Mouse (Mus musculus) myocyte (in vitro differentiated cells): ENCODE results near the gene Uqcr10. TPM values are rescaled to one million over a fixed set of nuclear protein-coding genes. Genes with fewer than 3 reads are reported as not detected.
A peak's percentile ranks its signal among the peaks of the same experiment; 100 is the strongest.

ENCODE experiments used
- H3K27me3 ChIP-seq: one replicate; pipeline ENCODE4 v1.6.1; 2011; ENCODE audit not compliant: control insufficient read depth, insufficient read depth, insufficient read length
- H3K36me3 ChIP-seq: one replicate; pipeline ENCODE4 v1.6.1; 2011; ENCODE audit not compliant: control insufficient read depth, insufficient read depth
- H3K4me2 ChIP-seq: one replicate; pipeline ENCODE4 v1.6.1; 2011; ENCODE audit warnings: low read depth, control low read depth
- H3K4me3 ChIP-seq: one replicate; pipeline ENCODE4 v1.5.1; 2011; ENCODE audit warnings: mild to moderate bottlenecking, control low read depth, moderate library complexity
- H3K79me2 ChIP-seq: one replicate; pipeline ENCODE4 v1.6.1; 2011; ENCODE audit not compliant: control insufficient read depth, insufficient read depth
- H3ac ChIP-seq: one replicate; pipeline ENCODE4 v1.6.1; 2011; ENCODE audit not compliant: control insufficient read depth, insufficient read length
- CEBPB ChIP-seq: IDR thresholded peaks from 2 replicates; pipeline ENCODE4 v1.6.1; 2011; ENCODE audit warnings: mild to moderate bottlenecking, moderate library complexity; ENCODE audit not compliant: poor library complexity, insufficient read depth, severe bottlenecking
- E2F4 ChIP-seq: IDR thresholded peaks from one replicate; pipeline ENCODE4 v1.6.1; 2011; ENCODE audit warnings: mild to moderate bottlenecking, control low read depth, moderate library complexity; ENCODE audit not compliant: insufficient read depth
- MAX ChIP-seq: IDR thresholded peaks from one replicate; pipeline ENCODE4 v1.6.1; 2011; ENCODE audit warnings: low read depth, mild to moderate bottlenecking, control low read depth
- MYOD1 ChIP-seq, 3 experiments: IDR thresholded peaks; one replicate each; pipeline ENCODE4 v1.6.1; 2011; ENCODE audit warnings: control low read depth in 2 of 3, low read depth in 2 of 3, mild to moderate bottlenecking in 2 of 3, moderate library complexity in 1 of 3; ENCODE audit not compliant: insufficient read length in 2 of 3, control insufficient read depth in 1 of 3
- MYOG ChIP-seq, 3 experiments: IDR thresholded peaks; one replicate each; pipeline ENCODE4 v1.6.1; 2011; ENCODE audit warnings: control low read depth in 2 of 3, low read depth in 2 of 3, mild to moderate bottlenecking in 2 of 3; ENCODE audit not compliant: insufficient read length in 2 of 3, control insufficient read depth in 1 of 3, insufficient read depth in 1 of 3
- POLR2A ChIP-seq: IDR thresholded peaks from one replicate; pipeline ENCODE4 v1.6.1; 2011; ENCODE audit warnings: low read depth, mild to moderate bottlenecking, control low read depth, moderate library complexity; ENCODE audit not compliant: insufficient read length
- POLR2AphosphoS2 ChIP-seq: IDR thresholded peaks from one replicate; pipeline ENCODE4 v1.6.1; 2011; ENCODE audit warnings: low read depth, control low read depth; ENCODE audit not compliant: insufficient read length
- REST ChIP-seq: IDR thresholded peaks from one replicate; pipeline ENCODE4 v1.6.1; 2011; ENCODE audit warnings: mild to moderate bottlenecking, control low read depth, moderate library complexity; ENCODE audit not compliant: insufficient read depth, insufficient read length
- SRF ChIP-seq: IDR thresholded peaks from one replicate; pipeline ENCODE4 v1.6.1; 2011; ENCODE audit warnings: low read depth; ENCODE audit not compliant: control insufficient read depth, insufficient read length
- TCF12 ChIP-seq: IDR thresholded peaks from one replicate; pipeline ENCODE4 v1.6.1; 2011; ENCODE audit warnings: mild to moderate bottlenecking, control low read depth; ENCODE audit not compliant: poor library complexity, insufficient read depth, severe bottlenecking
- TCF3 ChIP-seq: IDR thresholded peaks from one replicate; pipeline ENCODE4 v1.6.1; 2011; ENCODE audit warnings: low read depth, control low read depth; ENCODE audit not compliant: insufficient read length
- USF1 ChIP-seq: IDR thresholded peaks from one replicate; pipeline ENCODE4 v1.6.1; 2011; ENCODE audit warnings: low read depth, mild to moderate bottlenecking, control low read depth, moderate library complexity
- polyA plus RNA-seq: library from polyadenylated mRNA; unstranded; fragments of >200 nt; fragmentation: generic; extraction: Trizol; gene quantifications from one replicate; pipeline ENCODE4 v1.2.1, GENCODE M21; 2012; ENCODE audit warnings: missing spikeins

Gene Uqcr10
- polyA plus RNA-seq, 1 experiment, result 1,278 TPM

DNA sequence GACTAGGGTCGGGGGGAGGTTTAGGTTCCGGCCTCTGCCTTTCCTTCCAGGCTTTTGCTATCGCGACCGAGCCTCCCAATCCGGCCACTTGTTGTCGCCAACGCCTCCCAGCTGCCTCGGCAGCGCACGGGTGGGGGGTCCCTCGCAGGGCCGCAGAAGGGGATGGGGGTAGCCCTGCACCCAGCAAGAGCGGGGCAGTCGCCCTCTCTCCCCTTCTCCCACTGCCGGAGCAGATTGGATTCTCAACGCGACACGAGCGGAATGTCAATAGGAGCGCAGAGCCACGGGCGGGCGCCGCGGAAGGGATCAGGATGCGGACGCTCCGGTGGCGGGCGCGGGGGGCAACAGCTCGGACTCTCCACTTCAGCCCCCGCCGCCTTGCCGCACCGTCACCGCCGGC is 41.8 kb upstream of the Uqcr10 start:
- Histone ChIP-seq H3K36me3 (no peaks in the 10 kb centered on the region), H3K27me3 (peaks cover 83% of the 10 kb centered on the region), H3K79me2 (no peaks in the 10 kb centered on the region), H3ac (no peak overlapping the region), H3K4me3 (no peak overlapping the region), H3K4me2 (no peak overlapping the region)
- no peak for TF ChIP-seq POLR2AphosphoS2
- TF ChIP-seq MAX, result no peak
- TF ChIP-seq TCF3, result no peak
- TF ChIP-seq CEBPB, result no peak
- no peak for TF ChIP-seq E2F4
- no peak for TF ChIP-seq TCF12
- TF ChIP-seq MYOG (IDR thresholded peaks at IDR 0.05; ENCODE audit: control insufficient read depth in 1 of 3, insufficient read depth in 1 of 3, insufficient read length in 2 of 3, low read depth in 2 of 3), result no peak
- no peak for TF ChIP-seq MYOD1 (IDR thresholded peaks at IDR 0.05; ENCODE audit: control insufficient read depth in 1 of 3, insufficient read length in 2 of 3, low read depth in 2 of 3)
- TF ChIP-seq POLR2A, result no peak
- no peak for TF ChIP-seq SRF
- TF ChIP-seq USF1, result no peak
- no peak for TF ChIP-seq REST

DNA sequence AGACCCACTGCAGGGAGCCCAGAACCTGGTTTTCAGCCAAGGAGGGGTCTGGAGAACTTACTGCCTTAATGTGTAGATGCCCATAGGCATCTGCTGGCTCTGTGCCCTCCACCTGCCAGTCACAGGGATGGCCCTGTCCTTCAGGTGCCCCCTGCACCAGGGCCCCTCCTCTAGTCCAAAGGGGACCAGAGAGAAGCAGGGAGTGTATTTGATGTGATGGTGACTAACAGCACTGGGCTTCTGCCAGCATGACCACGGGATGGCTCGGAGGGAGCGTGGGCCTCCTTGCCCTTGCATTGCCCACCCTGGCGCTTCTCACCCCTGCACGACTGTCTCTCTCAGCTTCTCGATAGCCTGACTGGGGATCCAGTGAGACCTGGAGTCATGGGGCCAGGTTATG is 40.5 kb upstream of the Uqcr10 start:
- H3K79me2 ChIP-seq, result no peaks in the 10 kb centered on the region
- H3K4me3 ChIP-seq, result no peak overlapping the region
- no peak overlapping the region for H3K4me2 ChIP-seq
- TF ChIP-seq POLR2A (no peak), SRF (no peak)
- peaks cover 92% of the 10 kb centered on the region for H3K27me3 ChIP-seq
- no peak overlapping the region for H3ac ChIP-seq
- no peaks in the 10 kb centered on the region for H3K36me3 ChIP-seq

DNA sequence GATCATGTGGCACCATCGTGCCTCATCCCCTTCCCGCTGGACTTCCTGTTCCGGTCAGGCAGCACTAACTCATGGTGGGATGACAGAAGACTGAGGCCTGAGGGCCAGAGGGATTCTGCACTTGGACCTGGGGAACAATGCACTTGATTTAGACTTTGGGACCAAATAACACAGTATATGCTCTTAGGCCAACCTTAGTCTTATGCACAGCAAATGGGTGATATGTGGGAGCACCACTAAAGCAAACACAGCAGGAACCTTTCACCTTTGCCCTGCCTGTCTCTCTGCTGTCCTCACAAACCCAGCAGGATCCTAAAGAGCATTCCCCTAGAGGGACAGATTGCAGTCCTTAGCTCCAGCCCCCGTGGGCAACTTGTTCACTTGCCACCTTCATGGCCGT is 36.6 kb upstream of the Uqcr10 start:
- no peaks in the 10 kb centered on the region for H3K36me3 ChIP-seq
- no peak overlapping the region for H3ac ChIP-seq
- H3K4me3 ChIP-seq, result no peak overlapping the region
- H3K4me2 ChIP-seq, result no peak overlapping the region
- H3K79me2 ChIP-seq, result no peaks in the 10 kb centered on the region
- H3K27me3 ChIP-seq, result peaks cover 58% of the 10 kb centered on the region
- TF ChIP-seq POLR2AphosphoS2 (no peak), E2F4 (no peak), TCF12 (no peak), SRF (no peak), USF1 (no peak), REST (no peak), MYOD1 (IDR thresholded peaks at IDR 0.05; ENCODE audit: control insufficient read depth in 1 of 3, insufficient read length in 2 of 3, low read depth in 2 of 3) (no peak), CEBPB (no peak), TCF3 (no peak), POLR2A (no peak), MYOG (IDR thresholded peaks at IDR 0.05; ENCODE audit: control insufficient read depth in 1 of 3, insufficient read depth in 1 of 3, insufficient read length in 2 of 3, low read depth in 2 of 3) (no peak), MAX (no peak)

DNA sequence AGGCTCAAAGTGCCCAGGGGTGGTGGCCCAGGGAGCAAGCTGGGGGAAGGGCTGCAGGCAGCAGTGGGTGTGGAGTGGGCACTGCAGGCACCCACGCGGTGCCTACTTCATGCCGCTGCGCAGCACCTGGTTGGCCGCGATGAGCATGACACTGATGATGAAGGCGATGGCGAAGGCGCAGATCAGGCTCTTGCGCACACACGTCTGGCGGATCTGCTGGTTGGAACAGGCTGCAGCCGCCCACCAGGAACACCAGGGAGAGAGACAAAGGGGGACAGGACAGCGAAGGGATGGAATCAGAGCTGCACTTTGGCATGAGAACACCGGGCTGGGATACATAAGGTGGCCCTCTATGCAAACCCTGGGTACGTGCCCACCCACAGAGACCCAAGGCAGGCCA is 34.6 kb upstream of the Uqcr10 start:
- Histone ChIP-seq H3K4me2 (no peak overlapping the region), H3K27me3 (peaks cover 37% of the 10 kb centered on the region), H3K36me3 (no peaks in the 10 kb centered on the region), H3K4me3 (no peak overlapping the region), H3K79me2 (no peaks in the 10 kb centered on the region), H3ac (no peak overlapping the region)
- TF ChIP-seq SRF (no peak), POLR2A (peak; percentile 12), MYOG (IDR thresholded peaks at IDR 0.05; ENCODE audit: control insufficient read depth in 1 of 3, insufficient read depth in 1 of 3, insufficient read length in 2 of 3, low read depth in 2 of 3) (no peak), E2F4 (no peak)

DNA sequence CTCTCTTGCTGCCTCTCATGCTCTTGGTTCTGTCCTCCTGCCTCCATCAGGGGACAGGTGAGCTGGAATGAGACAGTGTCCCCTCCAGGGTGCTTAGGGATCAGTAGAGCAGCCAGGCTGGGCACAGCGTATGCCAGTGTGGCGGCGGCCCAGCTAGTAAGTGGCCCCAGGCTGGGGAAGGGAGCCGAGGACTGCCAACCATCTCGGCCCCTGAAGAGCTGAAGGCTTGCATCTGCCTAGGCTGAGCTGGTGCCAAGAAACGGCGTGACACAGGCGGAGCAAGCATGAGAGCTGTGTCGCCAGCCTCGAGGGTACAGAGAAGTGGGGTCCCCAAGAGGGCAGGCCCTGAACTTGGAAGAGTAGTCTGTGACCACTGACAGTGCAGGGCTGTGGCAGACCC is 33.5 kb upstream of the Uqcr10 start:
- H3K27me3 ChIP-seq, result peaks cover 27% of the 10 kb centered on the region
- no peak for TF ChIP-seq E2F4
- TF ChIP-seq TCF12, result no peak
- no peak for TF ChIP-seq TCF3
- no peak for TF ChIP-seq MYOG (IDR thresholded peaks at IDR 0.05; ENCODE audit: control insufficient read depth in 1 of 3, insufficient read depth in 1 of 3, insufficient read length in 2 of 3, low read depth in 2 of 3)
- no peak for TF ChIP-seq MYOD1 (IDR thresholded peaks at IDR 0.05; ENCODE audit: control insufficient read depth in 1 of 3, insufficient read length in 2 of 3, low read depth in 2 of 3)
- TF ChIP-seq POLR2AphosphoS2, result no peak
- no peak for TF ChIP-seq SRF
- no peak for TF ChIP-seq MAX
- no peak for TF ChIP-seq REST
- H3K79me2 ChIP-seq, result no peaks in the 10 kb centered on the region
- no peaks in the 10 kb centered on the region for H3K36me3 ChIP-seq
- no peak overlapping the region for H3ac ChIP-seq
- no peak overlapping the region for H3K4me3 ChIP-seq
- no peak overlapping the region for H3K4me2 ChIP-seq
